Mouse (Mus musculus) spleen, adult 12 weeks (tissue): Measurements from ENCODE around the gene Cela3a.

Source experiments
- DNase-seq: peaks from one replicate; pipeline ENCODE4 v3.0.0; 2022; ENCODE audit warnings: low spot score

Cela3a gene

GRCm38 (mm10) chr4:137371596-137372523 is 37.7 kb downstream of the Cela3a start:
- no peak for DNase-seq

- DNase-seq, result no peak
These were observed 39.4 kb downstream of the Cela3a start for GRCm38 (mm10) chr4:137369954-137370750.

DNA sequence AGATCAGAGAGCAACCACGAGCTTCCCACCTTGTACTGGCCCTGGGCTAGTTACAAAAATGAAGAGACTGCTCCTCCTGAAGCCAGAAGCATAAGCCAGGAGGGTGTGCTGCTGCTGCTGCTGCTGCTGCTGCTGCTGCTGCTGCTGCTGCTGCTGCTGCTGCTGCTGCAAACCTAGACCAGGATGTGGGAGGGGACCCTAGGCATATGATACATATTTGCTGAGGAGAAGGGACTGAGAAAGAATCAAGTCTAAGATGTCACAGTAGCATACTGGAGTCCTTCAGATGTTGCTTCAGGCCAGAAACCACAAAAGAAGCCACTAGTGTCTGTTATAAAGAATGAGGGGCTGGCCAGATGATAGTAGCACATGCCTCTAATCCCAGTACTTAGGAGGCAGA is 41.4 kb downstream of the Cela3a start:
- no peak for DNase-seq

GRCm38 (mm10) chr4:137367275-137368088 is 42.1 kb downstream of the Cela3a start:
- peak; percentile 34 for DNase-seq

DNA sequence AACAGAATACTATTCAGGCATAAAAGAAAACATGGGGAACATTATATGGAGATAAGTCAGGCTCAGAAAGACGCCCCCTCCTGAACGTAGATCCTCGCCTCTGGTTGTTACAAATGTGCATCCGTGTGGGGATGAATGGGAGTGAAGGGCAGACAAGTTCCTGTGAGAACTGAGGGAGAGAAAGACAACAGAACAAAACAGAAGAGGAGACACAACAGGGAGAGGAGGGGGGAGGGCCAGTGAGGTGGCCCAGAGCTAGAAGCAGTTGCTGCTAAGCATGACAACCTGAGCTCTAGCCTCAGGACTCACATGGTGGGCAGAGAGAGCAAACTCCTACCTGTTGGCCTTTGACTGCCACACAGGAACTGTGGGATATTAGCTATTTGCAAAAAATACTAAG is 43.5 kb downstream of the Cela3a start:
- DNase-seq, result no peak

GRCm38 (mm10) chr4:137365356-137366062 is 44.1 kb downstream of the Cela3a start:
- DNase-seq, result peak; percentile 30

DNA sequence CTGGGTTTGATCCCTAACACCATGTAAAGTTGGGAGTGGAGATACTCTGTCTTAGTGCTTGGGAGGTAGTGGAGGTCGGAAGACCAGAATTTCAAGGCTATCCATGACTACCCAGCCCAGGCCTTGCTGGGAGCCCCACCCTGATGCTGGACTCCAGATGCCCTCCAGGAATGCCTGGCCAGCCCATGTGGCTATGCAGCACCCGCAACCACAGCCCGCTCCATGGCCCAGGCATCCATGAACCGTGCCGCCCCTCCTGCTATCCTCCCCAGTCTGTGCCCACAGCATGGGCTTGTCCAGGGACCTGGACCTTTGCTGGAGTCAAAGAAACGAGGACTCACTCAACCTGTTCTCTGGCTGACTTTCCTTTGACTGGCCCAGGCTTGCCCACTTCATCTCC is 44.8 kb downstream of the Cela3a start:
- DNase-seq, result no peak

DNA sequence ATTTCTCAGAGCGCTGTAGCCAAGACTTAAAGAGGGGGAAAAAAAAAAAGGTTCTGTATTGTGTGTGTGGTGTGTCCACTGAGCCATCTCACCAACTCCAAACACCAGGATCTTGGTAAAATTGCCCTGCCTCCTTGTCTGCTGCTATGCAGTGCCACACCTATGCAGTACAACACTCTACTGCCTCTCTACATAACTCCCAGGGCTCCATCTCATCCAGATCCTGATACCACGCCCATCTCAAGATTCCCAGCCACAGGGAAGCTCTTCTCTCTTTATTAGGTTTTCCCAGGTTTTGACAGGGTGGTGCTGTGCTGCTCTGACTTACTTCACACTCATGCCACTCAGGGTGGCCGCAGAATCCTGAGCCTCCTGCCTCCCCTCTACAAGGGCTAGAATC is 48.6 kb downstream of the Cela3a start:
- DNase-seq, result no peak

DNA sequence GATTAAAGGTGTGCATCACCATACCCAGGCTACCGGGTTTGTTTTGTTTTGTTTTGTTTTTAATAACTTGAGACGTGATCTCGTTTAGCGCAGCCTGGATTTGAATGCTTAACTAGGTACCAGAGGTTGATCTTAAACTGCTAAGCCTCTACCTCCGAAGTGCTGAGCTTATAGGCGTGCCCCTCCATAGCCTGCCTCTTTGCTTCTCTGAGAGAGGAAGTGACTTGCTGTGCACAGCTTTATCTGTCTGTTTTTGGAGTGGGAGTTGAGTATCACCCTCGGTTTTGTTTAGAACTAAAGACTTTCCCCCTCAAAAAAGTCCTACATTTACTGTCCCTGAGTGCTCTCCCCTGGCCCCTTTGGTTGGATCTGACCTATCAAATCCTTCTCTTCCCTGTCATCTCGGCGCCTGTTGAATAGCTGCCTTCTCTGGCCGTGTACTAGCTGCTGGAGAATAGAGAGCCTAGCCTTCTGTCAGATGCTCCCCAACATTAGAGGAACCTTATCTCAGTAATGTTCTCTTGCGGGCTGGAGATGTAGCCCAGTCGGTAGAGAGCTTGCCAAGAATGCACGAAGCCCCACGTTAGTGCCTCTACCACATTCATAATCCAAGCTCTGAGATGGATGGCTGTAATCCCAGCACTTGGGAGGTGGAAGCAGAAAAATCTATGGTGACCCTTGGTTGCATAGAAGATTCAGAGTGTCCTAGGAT is 51.1 kb downstream of the Cela3a start:
- DNase-seq, result peak; percentile 7

DNA sequence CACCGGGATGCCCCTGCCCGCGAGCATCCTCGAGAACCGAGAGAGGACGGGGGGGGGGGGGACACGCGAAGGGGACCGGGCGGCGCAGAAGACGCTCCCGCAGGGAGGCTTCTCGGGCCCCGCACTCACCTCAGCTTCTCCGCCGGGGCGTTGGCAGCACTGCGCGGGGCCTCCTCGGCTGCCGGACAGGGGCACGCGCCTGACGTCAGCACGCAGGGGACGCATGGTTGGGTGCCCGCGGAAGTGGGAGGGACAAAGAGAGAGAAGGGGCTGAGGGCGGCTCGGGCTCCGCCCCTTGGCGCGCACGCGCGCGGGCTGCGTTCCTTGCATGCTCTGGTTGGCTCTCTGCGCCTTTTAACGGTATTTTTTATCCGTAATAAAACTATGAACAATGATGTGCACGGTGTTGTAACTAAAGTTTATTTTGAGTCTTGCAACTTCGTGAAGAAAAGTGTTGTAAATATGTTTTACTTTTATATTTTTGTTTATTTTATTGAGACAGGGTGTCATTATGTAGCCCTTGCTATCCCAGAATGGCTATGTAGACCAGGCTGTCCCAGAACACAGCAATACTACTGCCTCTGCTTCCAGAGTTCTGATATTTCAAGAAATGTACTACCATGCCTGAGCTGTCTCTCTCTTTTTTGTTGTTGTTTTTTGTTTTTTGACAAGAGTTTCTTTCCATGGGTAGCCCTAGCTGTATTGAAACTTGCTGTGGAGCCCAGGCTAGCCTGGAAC is 51.9 kb downstream of the Cela3a start, which contains the start of gene Cdc42:
Cdc42 (minus strand) TSS at position 204 of the 738 bp plus-strand sequence.
- DNase-seq, result peak; percentile 95

DNA sequence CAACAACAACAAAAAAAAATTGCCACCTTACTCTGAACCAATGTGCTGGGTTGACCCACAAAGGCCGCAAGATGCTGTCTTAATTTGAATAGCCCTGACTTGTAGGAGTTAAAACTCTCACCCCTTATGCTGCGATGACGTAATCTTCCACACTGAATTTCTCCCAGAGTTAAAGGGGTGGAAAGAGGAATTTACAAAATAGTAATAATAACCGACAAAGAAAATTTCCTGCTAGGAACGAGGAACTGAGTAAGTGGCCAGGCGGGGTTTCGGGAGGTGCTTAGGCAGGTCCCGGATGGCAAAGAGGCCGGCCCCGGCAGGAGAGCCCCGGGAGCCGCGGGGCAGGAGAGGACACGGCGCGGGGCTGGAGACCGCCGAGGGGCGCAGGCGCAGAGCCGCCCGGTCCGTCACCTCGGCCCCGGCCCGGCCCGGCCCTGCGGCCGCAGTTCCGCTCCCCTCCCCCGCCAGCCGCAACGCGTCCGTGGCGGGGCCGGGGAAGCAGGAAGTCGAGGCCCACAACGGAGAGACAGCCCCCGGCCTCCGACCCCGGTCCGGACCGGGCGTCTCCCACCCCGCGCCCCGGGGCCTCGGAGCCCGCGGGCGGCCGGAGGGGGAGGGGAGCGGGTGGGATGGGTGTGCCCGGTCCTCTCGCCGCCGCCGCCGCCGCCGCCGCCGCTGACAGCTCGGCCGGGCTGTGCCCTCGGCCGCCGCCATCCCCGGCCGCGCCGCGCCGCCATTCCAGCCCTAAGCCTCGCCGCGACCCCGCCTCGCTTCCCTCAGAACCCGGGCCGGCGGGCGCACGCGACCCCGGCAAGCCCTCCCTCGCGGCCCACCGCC is 52.7 kb downstream of the Cela3a start:
- peak; percentile 53 for DNase-seq
